Mouse (Mus musculus) gonadal fat pad, adult 2 months (tissue): Measurements from ENCODE around the gene Src. TPM values are rescaled to one million over a fixed set of nuclear protein-coding genes. Genes with fewer than 3 reads are reported as not detected.

ENCODE experiments used
- polyA plus RNA-seq: library from polyadenylated mRNA; depleted of rRNA; stranded (reverse); fragments of >200 nt; gene quantifications from 2 replicates; pipeline ENCODE4 v1.2.3, GENCODE M21; 2012; rRNA removed

Gene Src
- polyA plus RNA-seq, 1 experiment: 35.4 TPM

Other genes with a start within 250 kb of the Src start
- gene Rbl1, start 213.9 kb upstream of the Src start, polyA plus RNA-seq: 4.0 and 4.5 TPM in 2 replicates
- gene Rpn2, start 139.4 kb upstream of the Src start, polyA plus RNA-seq: 449 and 499 TPM in 2 replicates
- gene Mroh8, start 138.9 kb upstream of the Src start, polyA plus RNA-seq: 0.22 and 0.51 TPM in 2 replicates
- 0.30 TPM in 1 of 2 replicates, not detected in the other for gene Ghrh, start 70.9 kb upstream of the Src start, polyA plus RNA-seq
- gene Manbal, start 50.9 kb upstream of the Src start, polyA plus RNA-seq: 71.7 and 86.3 TPM in 2 replicates
- 986 and 1,221 TPM in 2 replicates for gene Nnat, start 141.6 kb downstream of the Src start, polyA plus RNA-seq
- 87.0 and 88.3 TPM in 2 replicates for gene Blcap, start 152.8 kb downstream of the Src start, polyA plus RNA-seq